Comparison of ENCODE assay signal across 13 mouse cellular contexts in genomic region chr7:143395113-143395563, GRCm38 (mm10).
DNase-seq lines count a peak whose midpoint lies in the region; ATAC-seq and TF ChIP-seq lines count a peak whose summit lies in the region.
"Had no signal": no experiment of that assay in that cellular context is flagged by ENCODE, and none has a peak within 500 bp of the region (broad histone marks: within the 10 kb centered on the region; RNA-seq: fewer than 3 reads in every experiment).

No protein-coding gene starts in this region.

- no peaks in the 10 kb centered on the region for H3K9me3 ChIP-seq in embryonic facial prominence, embryonic 15.5 days (replicated peaks)
- no peaks in the 10 kb centered on the region for H3K9me3 ChIP-seq in intestine, postnatal 0 days (ENCODE audit: control insufficient read depth)
- H3K9me3 ChIP-seq in lung, embryonic 16.5 days (ENCODE audit: control insufficient read depth, low read length), result no peaks in the 10 kb centered on the region
- H3K9me3 ChIP-seq: G1E; limb, embryonic 15.5 days had no signal

- no peaks in the 10 kb centered on the region for H3K27me3 ChIP-seq in embryonic facial prominence, embryonic 15.5 days
- H3K27me3 ChIP-seq in intestine, postnatal 0 days (replicated peaks; ENCODE audit: control insufficient read depth, insufficient read depth, low read length), result no peaks in the 10 kb centered on the region
- no peaks in the 10 kb centered on the region for H3K27me3 ChIP-seq in lung, embryonic 16.5 days (ENCODE audit: control insufficient read depth, insufficient read depth, low read depth, low read length)
- H3K27me3 ChIP-seq: limb, embryonic 15.5 days had no signal

- no peaks in the 10 kb centered on the region for H3K36me3 ChIP-seq in embryonic facial prominence, embryonic 15.5 days
- H3K36me3 ChIP-seq in intestine, postnatal 0 days (ENCODE audit: control insufficient read depth, insufficient read depth), result no peaks in the 10 kb centered on the region
- no peaks in the 10 kb centered on the region for H3K36me3 ChIP-seq in lung, embryonic 16.5 days (ENCODE audit: control insufficient read depth, insufficient read depth, low read length)
- H3K36me3 ChIP-seq: G1E; limb, embryonic 15.5 days had no signal

- 0 out of 2 replicates have a peak, but pooled peaks have one; percentile 25 for ATAC-seq in embryonic facial prominence, embryonic 15.5 days (ENCODE audit: insufficient number of reproducible peaks, low FRiP score, low TSS enrichment, low read depth)
- ATAC-seq in intestine, postnatal 0 days, result peak; percentile 94
- peak; percentile 79 for ATAC-seq in lung, embryonic 16.5 days (ENCODE audit: low read depth)

- no peak overlapping the region for H3K9ac ChIP-seq in embryonic facial prominence, embryonic 15.5 days
- H3K9ac ChIP-seq in intestine, postnatal 0 days (ENCODE audit: low read depth, low read length), result no peak overlapping the region
- 0 out of 2 replicates have a peak overlapping the region, but pooled peaks have one; percentile 24 for H3K9ac ChIP-seq in lung, embryonic 16.5 days (ENCODE audit: low read length)
- H3K9ac ChIP-seq: limb, embryonic 15.5 days had no signal

- peaks cover 24% of the 10 kb centered on the region for H3K4me1 ChIP-seq in embryonic facial prominence, embryonic 15.5 days
- peaks cover 14% of the 10 kb centered on the region; the same call in 1 of the 2 replicates for H3K4me1 ChIP-seq in intestine, postnatal 0 days (replicated peaks; ENCODE audit: control insufficient read depth, insufficient read depth, low read length)
- H3K4me1 ChIP-seq in lung, embryonic 16.5 days (replicated peaks; ENCODE audit: control insufficient read depth, insufficient read depth, low read length), result peaks cover 14% of the 10 kb centered on the region

- DNase-seq in heart, adult 9 months (ENCODE audit: low spot score in 2 of 2), result peak; percentile 19 to 49
- DNase-seq in ovary, postnatal 14 days (ENCODE audit: low spot score), result no peak
- DNase-seq in cerebellum, adult 11-12 months, result no peak
- DNase-seq in spleen, postnatal 10 days (ENCODE audit: low spot score in 2 of 2), result no peak
- DNase-seq: adrenal gland, postnatal 25 days; cerebellum, postnatal 25 days; right cerebral cortex, postnatal 14 days had no signal

- no peak overlapping the region for H3K4me3 ChIP-seq in embryonic facial prominence, embryonic 15.5 days (replicated peaks)
- H3K4me3 ChIP-seq in intestine, postnatal 0 days (ENCODE audit: low read depth, low read length), result no peak overlapping the region
- no peak overlapping the region for H3K4me3 ChIP-seq in lung, embryonic 16.5 days (ENCODE audit: low read length)
- H3K4me3 ChIP-seq: limb, embryonic 15.5 days; myocyte had no signal

- peak; percentile 24; the same call in 1 of the 2 replicates for TF ChIP-seq CTCF in intestine, postnatal 0 days (IDR thresholded peaks at IDR 0.05; ENCODE audit: low read depth)

- 42% methylated on average over 9 of the region's 9 CpGs for WGBS in embryonic facial prominence, embryonic 15.5 days
- 20% methylated on average over 9 of the region's 9 CpGs for WGBS in intestine, postnatal 0 days
- 43% methylated on average over 9 of the region's 9 CpGs for WGBS in lung, embryonic 16.5 days

- no peak overlapping the region for H3K4me2 ChIP-seq in embryonic facial prominence, embryonic 15.5 days (replicated peaks)
- peak overlapping the region; percentile 32 for H3K4me2 ChIP-seq in intestine, postnatal 0 days (replicated peaks; ENCODE audit: low read depth)
- no peak overlapping the region for H3K4me2 ChIP-seq in lung, embryonic 16.5 days (ENCODE audit: low read depth, low read length)
- H3K4me2 ChIP-seq: limb, embryonic 15.5 days had no signal

- H3K27ac ChIP-seq in embryonic facial prominence, embryonic 15.5 days (replicated peaks), result no peak overlapping the region
- H3K27ac ChIP-seq in intestine, postnatal 0 days (ENCODE audit: low read depth, low read length), result peak overlapping the region; percentile 70
- peak overlapping the region; percentile 8; the same call in 1 of the 2 replicates for H3K27ac ChIP-seq in lung, embryonic 16.5 days (ENCODE audit: low read length)
- H3K27ac ChIP-seq: limb, embryonic 15.5 days had no signal

Comparison
In these comparisons a context has a peak if more than half of its experiments do, and no peak if none do; other contexts are left out.
1. ATAC-seq: peak in every context shown above with its lines; median percentile 94 in intestine, postnatal 0 days; 79 in lung, embryonic 16.5 days; 25 in embryonic facial prominence, embryonic 15.5 days.
2. DNase-seq: peak in heart, adult 9 months (2 of 2); none in ovary, postnatal 14 days (single experiment), cerebellum, adult 11-12 months (single experiment) and spleen, postnatal 10 days (0 of 2).